Mouse (Mus musculus) midbrain, embryonic 10.5 days (tissue): ENCODE results near the gene Tmem199. TPM values are rescaled to one million over a fixed set of nuclear protein-coding genes. Genes with fewer than 3 reads are reported as not detected.

Experiments used
- DNase-seq: peaks from one replicate; pipeline ENCODE4 v3.0.0-alpha.2; 2017; ENCODE audit warnings: low spot score
- H3K27ac ChIP-seq: fragments of 300-500 bp; sonication (generic); replicated peaks from 2 replicates; pipeline ENCODE4 v1.5.1; 2016; ENCODE audit warnings: mild to moderate bottlenecking
- H3K27me3 ChIP-seq: fragments of 300-500 bp; sonication (generic); 2 replicates; pipeline ENCODE4 v1.6.1; 2016; ENCODE audit warnings: low read depth, mild to moderate bottlenecking; ENCODE audit not compliant: poor library complexity, severe bottlenecking
- H3K36me3 ChIP-seq: fragments of 300-500 bp; sonication (generic); 2 replicates; pipeline ENCODE4 v1.6.1; 2016; ENCODE audit warnings: mild to moderate bottlenecking, moderate library complexity
- H3K4me1 ChIP-seq: fragments of 300-500 bp; sonication (generic); 2 replicates; pipeline ENCODE4 v1.6.1; 2016
- H3K4me3 ChIP-seq: fragments of 300-500 bp; sonication (generic); 2 replicates; pipeline ENCODE4 v1.5.1; 2016; ENCODE audit warnings: mild to moderate bottlenecking, moderate library complexity
- H3K9me3 ChIP-seq: fragments of 300-500 bp; sonication (generic); replicated peaks from 2 replicates; pipeline ENCODE4 v1.6.1; 2016; ENCODE audit warnings: mild to moderate bottlenecking
- WGBS: fragments of 180-500 bp; shearing (Covaris S2); methylation state at CpG from one replicate; pipeline ENCODE4 v1.1.7; 2016; 5-methylcytosine and 5-hydroxymethylcytosine counted together
- polyA plus RNA-seq: library from polyadenylated mRNA; unstranded; fragments of >200 nt; fragmentation: Nextera tagmentation; extraction: Ambion mirVana; gene quantifications from 2 replicates; pipeline ENCODE4 v1.2.1, GENCODE M21; 2016

Tmem199 gene
- polyA plus RNA-seq, 1 experiment from 2014 or later, result 81.8 TPM

DNA sequence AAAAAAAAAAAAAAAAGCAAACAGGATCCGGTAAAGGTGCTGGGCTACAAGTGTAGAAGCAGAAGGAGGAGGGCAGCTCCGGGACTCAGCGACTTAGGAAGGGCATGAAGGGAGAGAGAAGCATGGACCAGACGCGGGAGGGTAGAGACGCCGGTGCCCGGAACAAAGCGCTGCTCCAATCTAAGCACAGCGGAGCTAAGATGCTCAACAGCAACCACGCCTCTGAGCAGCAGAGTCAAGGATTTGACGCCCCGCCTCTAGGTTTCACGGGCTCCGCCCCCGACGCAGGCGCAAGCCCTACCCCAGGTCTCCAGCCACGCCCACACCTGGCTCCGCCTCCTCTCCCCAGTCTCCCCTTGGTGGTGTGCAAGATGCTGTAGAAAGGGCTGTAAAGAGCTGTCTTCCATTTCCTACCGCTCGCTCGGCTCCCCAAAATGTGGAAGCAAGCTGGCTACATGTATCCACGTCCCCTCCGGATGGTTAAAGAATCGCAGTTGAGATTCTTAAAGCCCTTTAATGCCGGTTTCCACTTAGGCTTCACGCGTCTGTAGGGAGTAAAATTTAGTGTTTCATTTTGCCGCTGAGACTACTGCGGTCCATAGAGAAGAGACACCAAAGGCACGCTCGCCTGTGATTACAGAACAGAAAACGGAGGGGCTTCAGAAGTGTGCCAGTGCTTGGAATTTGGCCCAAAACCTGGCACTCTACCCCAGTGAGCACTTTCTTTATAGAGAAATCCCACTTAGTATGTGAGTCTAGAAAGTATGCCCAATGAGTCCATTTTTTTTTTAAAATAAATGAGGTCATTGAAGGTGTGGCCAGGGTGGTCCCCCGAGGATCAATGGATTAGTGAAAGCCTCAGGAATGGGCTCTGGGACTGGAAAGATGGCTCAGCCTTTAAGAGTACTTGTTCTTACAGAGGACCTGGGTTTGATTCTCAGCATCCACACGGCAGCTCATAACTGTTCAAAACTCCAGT is 14.1 kb downstream of the Tmem199 start, which contains the start of gene Sarm1:
Gene Sarm1 (minus strand): TSS at position 211 of the 979 bp plus-strand sequence.
- Histone ChIP-seq H3K27ac (peak within 1 kb of the TSS; percentile 80), H3K27me3 (peaks cover 70% of the 10 kb centered on the region), H3K4me1 (peaks cover 59% of the 10 kb centered on the region), H3K36me3 (no peaks in the 10 kb centered on the region), H3K9me3 (no peaks in the 10 kb centered on the region), H3K4me3 (peak within 1 kb of the TSS; percentile 73)
- WGBS, result 4% methylated on average over 36 of the region's 36 CpGs
- peak; percentile 96 for DNase-seq

DNA sequence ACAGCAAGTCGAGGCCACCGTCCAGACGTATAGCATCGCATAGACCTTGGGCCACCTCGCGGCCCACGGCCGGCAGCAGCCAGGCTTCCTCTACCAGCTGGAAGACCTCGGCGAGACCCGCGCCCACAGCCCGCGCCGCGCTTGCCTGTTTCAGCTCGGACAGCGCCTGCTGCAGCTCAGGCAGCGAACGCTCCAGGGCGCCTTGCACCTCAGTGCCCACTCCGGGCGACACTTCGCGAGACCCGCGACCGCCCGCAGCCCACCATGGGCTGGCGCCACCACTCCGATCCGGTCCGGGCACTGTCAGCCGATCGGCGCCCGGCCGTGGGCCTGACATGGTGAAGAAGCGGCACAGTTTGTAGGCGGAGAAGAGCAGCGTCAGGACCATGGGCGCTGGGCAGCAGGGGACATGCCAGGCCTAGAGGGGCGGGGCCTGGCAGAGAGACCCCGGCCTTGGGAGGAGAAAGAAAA is 14.9 kb downstream of the Tmem199 start:
- Histone ChIP-seq H3K9me3 (no peaks in the 10 kb centered on the region), H3K27ac (peak overlapping the region; percentile 80), H3K36me3 (no peaks in the 10 kb centered on the region), H3K27me3 (peaks cover 77% of the 10 kb centered on the region), H3K4me3 (peak overlapping the region; percentile 73), H3K4me1 (peaks cover 59% of the 10 kb centered on the region)
- under 1% methylated on average over 44 of the region's 44 CpGs for WGBS
- DNase-seq, result peak; percentile 60

DNA sequence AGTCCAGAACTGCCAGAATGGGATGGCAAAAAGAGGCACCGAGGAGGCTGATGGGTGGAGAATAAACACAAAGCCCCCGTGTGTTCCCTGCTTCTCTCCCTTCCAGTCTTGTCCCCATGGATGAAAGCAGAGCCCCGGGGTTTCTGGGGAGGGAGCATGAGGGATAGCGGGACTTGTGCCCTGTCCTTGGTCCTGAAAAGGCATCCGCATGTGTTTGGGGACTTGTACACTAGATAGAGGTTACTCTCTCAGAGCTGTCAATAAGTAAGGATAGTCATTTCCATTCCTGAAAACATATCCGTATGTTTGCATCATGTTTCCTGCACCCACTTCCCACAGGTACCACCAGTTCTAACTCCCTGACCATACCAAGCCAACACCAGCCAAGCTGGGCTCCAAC is 16.1 kb downstream of the Tmem199 start:
- 6% methylated on average over 6 of the region's 6 CpGs for WGBS
- no peaks in the 10 kb centered on the region for H3K36me3 ChIP-seq
- peak overlapping the region; percentile 73 for H3K4me3 ChIP-seq
- H3K27me3 ChIP-seq, result peaks cover 84% of the 10 kb centered on the region
- no peak overlapping the region for H3K27ac ChIP-seq
- peak; percentile 51 for DNase-seq
- H3K9me3 ChIP-seq, result no peaks in the 10 kb centered on the region
- peaks cover 59% of the 10 kb centered on the region for H3K4me1 ChIP-seq

DNA sequence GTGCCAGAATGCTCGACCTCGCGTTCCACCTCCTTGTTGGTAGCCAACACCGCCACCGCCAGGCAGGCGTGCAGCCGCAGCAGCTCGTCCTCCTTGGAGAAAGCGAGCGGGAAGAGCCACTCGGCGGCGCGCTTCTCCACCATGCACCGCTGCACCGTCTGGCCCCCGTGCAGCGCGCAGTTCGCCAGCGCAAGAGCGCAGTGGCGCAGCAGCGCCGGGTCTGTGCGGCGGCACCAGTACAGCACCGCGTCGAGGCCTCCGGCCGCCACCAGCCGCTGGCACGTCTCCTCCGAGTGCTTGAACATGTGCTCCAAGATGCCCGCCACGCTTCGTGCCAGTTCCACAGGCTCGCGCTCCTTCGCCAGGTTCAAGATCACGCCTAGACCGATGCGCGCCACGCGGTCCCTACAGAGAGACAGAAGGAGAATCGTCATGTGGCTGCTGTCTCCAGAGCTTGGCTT is 21.2 kb downstream of the Tmem199 start:
- peaks cover 94% of the 10 kb centered on the region for H3K27me3 ChIP-seq
- H3K36me3 ChIP-seq, result peaks cover 19% of the 10 kb centered on the region
- H3K27ac ChIP-seq, result peak overlapping the region; percentile 55; the same call in 1 of the 2 replicates
- peak overlapping the region; percentile 50 for H3K4me3 ChIP-seq
- peak; percentile 74 for DNase-seq
- WGBS, result 8% methylated on average over 48 of the region's 48 CpGs
- no peaks in the 10 kb centered on the region for H3K9me3 ChIP-seq
- peaks cover 24% of the 10 kb centered on the region for H3K4me1 ChIP-seq

DNA sequence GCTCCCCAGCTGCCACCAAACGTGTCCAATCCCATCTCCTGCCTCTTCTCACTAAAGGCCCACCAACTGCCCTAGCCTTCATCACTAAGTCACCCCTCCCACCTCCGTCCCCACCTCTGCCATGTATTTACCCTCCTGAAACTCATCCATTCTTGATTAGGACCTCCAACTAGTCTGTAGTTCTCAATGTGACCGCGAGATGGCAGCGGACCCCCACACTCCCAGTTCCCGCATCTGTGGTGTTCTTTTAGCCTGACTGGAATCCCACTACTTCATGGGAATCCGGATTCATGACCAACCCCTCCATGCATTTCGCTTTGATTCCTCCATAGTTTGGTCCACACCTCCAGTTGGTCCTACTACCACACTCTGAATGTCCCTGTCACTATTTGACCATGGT is 23.8 kb downstream of the Tmem199 start:
- Histone ChIP-seq H3K27me3 (peaks cover 86% of the 10 kb centered on the region), H3K4me1 (peaks cover 20% of the 10 kb centered on the region), H3K9me3 (no peaks in the 10 kb centered on the region), H3K4me3 (0 out of 2 replicates have a peak overlapping the region, but pooled peaks have one; percentile 20), H3K27ac (no peak overlapping the region), H3K36me3 (peaks cover 24% of the 10 kb centered on the region)
- 3% methylated on average over 8 of the region's 8 CpGs for WGBS
- peak; percentile 81 for DNase-seq

DNA sequence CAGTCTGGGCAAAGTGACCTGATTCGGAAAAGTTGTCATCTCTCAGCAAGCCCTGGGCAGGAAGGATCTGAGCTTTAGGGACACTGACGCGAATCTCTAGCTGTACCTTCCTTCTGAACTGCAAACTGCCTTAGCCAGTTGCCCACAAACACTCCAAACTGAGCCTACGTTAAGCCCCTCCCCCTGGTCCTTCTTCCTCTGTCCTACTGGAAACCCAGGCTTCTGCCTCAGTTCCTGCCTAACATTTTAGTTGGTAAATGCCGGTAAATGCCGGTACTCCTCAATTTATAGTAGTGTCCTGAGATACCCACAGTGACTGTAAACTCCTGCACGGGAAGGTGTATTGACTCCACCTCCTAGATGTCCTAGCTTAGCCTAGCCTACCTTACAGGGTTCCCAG is 28.3 kb downstream of the Tmem199 start:
- Histone ChIP-seq H3K27ac (no peak overlapping the region), H3K27me3 (peaks cover 51% of the 10 kb centered on the region), H3K4me1 (peaks cover 6% of the 10 kb centered on the region), H3K9me3 (no peaks in the 10 kb centered on the region), H3K36me3 (peaks cover 48% of the 10 kb centered on the region), H3K4me3 (no peak overlapping the region)
- WGBS, result 63% methylated on average over 7 of the region's 7 CpGs
- DNase-seq, result no peak

DNA sequence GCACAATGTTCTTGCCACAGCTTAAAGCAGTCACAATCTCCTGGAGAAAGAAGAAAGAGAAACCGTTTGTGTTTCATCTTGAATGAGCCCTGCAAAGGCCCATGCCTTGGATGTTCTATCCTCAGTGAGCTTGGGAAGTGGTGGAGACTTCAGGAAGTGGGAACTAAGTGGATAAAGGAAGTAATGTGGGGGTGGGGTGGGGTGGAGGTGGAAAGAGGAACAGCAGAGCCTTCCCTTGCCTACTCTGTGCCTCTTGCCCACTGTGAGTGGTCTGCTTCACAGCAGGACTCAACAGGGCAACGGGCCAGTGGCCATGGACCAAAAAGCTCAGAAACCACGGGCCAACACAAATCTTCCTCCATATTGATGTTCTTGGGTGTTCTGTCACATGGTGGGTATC is 36.7 kb downstream of the Tmem199 start:
- WGBS, result 89% methylated on average over 3 of the region's 3 CpGs
- H3K27me3 ChIP-seq, result no peaks in the 10 kb centered on the region
- H3K4me3 ChIP-seq, result no peak overlapping the region
- peaks cover 45% of the 10 kb centered on the region for H3K36me3 ChIP-seq
- no peak overlapping the region for H3K27ac ChIP-seq
- no peaks in the 10 kb centered on the region for H3K9me3 ChIP-seq
- no peak for DNase-seq
- no peaks in the 10 kb centered on the region for H3K4me1 ChIP-seq

DNA sequence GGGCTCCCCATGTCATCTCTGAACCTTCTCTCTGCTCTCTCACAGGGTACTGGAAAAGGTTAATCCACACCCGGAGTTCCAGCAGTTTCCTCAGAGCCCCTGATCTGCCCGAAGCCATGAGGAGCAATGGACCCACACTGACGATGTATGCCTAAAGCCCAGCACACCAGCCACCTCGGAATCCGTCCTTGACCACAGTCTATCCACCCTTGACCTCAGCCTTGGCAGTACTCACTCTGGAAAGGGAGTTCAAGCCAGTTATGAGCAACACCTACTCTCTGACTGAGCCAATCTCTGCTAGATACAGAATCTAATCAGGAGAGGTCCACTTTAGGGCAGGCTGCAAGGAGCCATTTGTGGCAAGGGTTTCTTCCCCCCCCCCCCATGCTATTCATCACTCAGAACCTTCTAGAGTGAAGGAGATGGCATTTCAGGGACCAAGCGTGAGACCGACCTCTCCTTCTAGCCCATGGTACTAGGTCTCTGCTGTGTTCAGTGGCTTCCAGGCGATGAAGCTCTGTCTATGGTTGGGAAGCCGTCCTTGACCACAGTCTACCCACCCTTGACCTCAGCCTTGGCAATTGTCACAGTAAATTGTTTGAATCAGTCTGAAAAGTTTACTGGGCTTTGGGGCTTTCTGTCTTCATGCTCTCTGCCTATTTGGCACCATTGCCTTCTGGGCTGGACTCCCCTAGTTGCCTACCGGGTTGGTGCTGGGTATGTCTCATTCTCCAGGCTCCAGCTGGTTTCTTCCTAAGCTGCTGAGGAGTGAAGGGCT is 40.5 kb downstream of the Tmem199 start:
- H3K27ac ChIP-seq, result no peak overlapping the region
- WGBS, result 91% methylated on average over 10 of the region's 10 CpGs
- peaks cover 6% of the 10 kb centered on the region for H3K4me1 ChIP-seq
- peaks cover 48% of the 10 kb centered on the region for H3K36me3 ChIP-seq
- no peak overlapping the region for H3K4me3 ChIP-seq
- DNase-seq, result no peak
- H3K27me3 ChIP-seq, result no peaks in the 10 kb centered on the region
- no peaks in the 10 kb centered on the region for H3K9me3 ChIP-seq

DNA sequence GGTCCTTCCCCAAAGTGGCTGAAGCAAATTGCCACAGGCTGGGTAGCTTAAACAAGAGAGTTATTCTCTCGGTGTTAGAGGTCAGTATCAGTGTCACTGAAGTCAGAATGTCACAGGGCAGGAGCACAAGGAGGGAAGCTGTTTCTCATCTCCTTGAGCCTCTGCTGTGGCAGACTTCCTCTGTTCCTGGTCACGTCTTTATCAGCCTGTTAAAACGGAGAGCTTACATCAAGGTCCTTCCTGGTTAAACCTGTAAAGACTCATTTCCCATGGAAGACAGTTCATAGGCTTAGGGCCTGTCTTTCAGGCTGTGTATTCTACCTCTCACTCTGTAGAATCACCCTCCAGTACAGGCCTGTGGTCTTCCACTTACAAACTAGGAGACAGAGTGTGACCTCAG is 44.0 kb downstream of the Tmem199 start:
- H3K4me1 ChIP-seq, result peaks cover 34% of the 10 kb centered on the region
- H3K4me3 ChIP-seq, result no peak overlapping the region
- no peak for DNase-seq
- H3K9me3 ChIP-seq, result no peaks in the 10 kb centered on the region
- peaks cover 31% of the 10 kb centered on the region for H3K36me3 ChIP-seq
- WGBS, result 75% methylated on average over 3 of the region's 3 CpGs
- no peak overlapping the region for H3K27ac ChIP-seq
- H3K27me3 ChIP-seq, result 0 out of 2 replicates have a peak, but pooled peaks cover 8% of the 10 kb centered on the region

DNA sequence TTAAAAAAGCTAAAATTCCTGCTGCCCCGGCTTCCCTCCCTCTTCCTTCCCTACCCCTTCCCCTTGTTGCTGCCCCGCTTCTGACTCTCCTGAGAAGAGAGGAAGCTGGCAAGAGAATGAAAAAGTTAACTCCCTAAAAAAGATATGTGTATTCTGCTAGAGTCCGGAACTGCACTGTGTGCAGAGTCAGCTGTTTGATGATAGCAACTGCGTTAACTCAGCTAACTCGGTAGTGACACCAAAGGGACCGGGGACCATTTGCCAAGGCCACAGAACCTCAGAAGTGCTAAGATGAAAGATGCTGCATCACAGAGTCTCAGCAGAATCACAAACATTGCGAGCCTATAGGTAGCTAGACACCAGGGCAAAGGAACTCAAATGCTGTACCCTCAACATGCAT is 44.5 kb downstream of the Tmem199 start:
- H3K4me1 ChIP-seq, result peaks cover 38% of the 10 kb centered on the region
- H3K27ac ChIP-seq, result no peak overlapping the region
- H3K27me3 ChIP-seq, result 0 out of 2 replicates have a peak, but pooled peaks cover 8% of the 10 kb centered on the region
- H3K9me3 ChIP-seq, result no peaks in the 10 kb centered on the region
- H3K36me3 ChIP-seq, result peaks cover 27% of the 10 kb centered on the region
- no peak for DNase-seq
- 90% methylated on average over 7 of the region's 7 CpGs for WGBS
- no peak overlapping the region for H3K4me3 ChIP-seq

DNA sequence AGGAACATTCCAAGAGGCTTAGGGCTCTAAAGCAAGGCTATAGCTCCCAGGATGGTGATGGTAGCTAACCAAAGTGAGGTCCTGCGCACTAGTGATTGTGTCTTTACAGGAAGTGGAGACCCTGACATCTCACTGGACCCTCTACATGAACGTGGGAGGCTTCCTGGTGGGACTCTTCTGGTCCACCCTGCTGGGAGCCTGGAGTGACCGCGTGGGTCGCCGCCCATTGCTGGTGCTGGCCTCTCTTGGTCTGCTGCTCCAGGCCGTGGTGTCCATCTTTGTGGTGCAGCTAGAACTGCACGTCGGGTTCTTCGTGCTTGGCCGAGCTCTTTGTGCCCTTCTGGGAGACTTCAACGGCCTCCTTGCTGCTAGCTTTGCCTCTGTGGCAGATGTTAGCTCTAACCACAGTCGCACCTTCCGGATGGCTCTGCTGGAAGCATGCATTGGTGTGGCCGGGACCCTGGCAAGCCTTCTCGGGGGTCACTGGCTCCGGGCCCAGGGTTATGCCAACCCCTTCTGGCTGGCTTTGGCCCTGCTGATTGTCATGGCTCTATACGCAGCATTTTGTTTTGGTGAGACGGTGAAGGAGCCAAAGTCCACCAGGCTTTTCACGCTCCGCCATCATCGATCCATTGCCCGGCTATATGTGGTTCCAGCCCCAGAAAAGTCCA is 45.6 kb downstream of the Tmem199 start:
- H3K4me1 ChIP-seq, result peaks cover 39% of the 10 kb centered on the region
- peak overlapping the region; percentile 82 for H3K4me3 ChIP-seq
- peak; percentile 22 for DNase-seq
- WGBS, result 56% methylated on average over 23 of the region's 23 CpGs
- H3K36me3 ChIP-seq, result peaks cover 16% of the 10 kb centered on the region
- H3K27me3 ChIP-seq, result 0 out of 2 replicates have a peak, but pooled peaks cover 8% of the 10 kb centered on the region
- H3K9me3 ChIP-seq, result no peaks in the 10 kb centered on the region
- H3K27ac ChIP-seq, result peak overlapping the region; percentile 97
